Mouse (Mus musculus): Measurements from ENCODE around the gene Babam2. TPM values are rescaled to one million over a fixed set of nuclear protein-coding genes. Genes with fewer than 3 reads are reported as not detected.

Babam2 gene
- polyA plus RNA-seq, 1 experiment from 2014 or later = 57.4 TPM

GRCm38 (mm10) chr5:31693191-31693590, 4.3 kb upstream of the Babam2 start:
- Histone ChIP-seq H3K4me3 (no peak overlapping the region), H3K36me3 (no peaks in the 10 kb centered on the region), H3K27ac (replicated peaks) (no peak overlapping the region), H3K4me1 (peaks cover 6% of the 10 kb centered on the region), H3K9me3 (replicated peaks) (no peaks in the 10 kb centered on the region), H3K27me3 (ENCODE audit: low read depth, poor library complexity, severe bottlenecking) (no peaks in the 10 kb centered on the region)
- DNase-seq (ENCODE audit: low spot score) = no peak

GRCm38 (mm10) chr5:31696971-31697643, 377 bp upstream of the Babam2 start, which contains the start of gene Rbks:
Rbks (minus strand) TSS chr5:31697627.
- no peak for DNase-seq (ENCODE audit: low spot score)
- peaks cover 14% of the 10 kb centered on the region for H3K4me1 ChIP-seq
- H3K4me3 ChIP-seq = peak within 1 kb of the TSS; percentile 85
- H3K27ac ChIP-seq (replicated peaks) = peak within 1 kb of the TSS; percentile 92
- H3K27me3 ChIP-seq (ENCODE audit: low read depth, poor library complexity, severe bottlenecking) = no peaks in the 10 kb centered on the region
- no peaks in the 10 kb centered on the region for H3K36me3 ChIP-seq
- 6% methylated on average over 18 of the region's 18 CpGs for WGBS
- H3K9me3 ChIP-seq (replicated peaks) = no peaks in the 10 kb centered on the region

GRCm38 (mm10) chr5:31698297-31698726, 828 bp downstream of the Babam2 start:
- 6% methylated on average over 16 of the region's 16 CpGs for WGBS

GRCm38 (mm10) chr5:31698931-31699330, 1.4 kb downstream of the Babam2 start:
- Histone ChIP-seq H3K27me3 (ENCODE audit: low read depth, poor library complexity, severe bottlenecking) (no peaks in the 10 kb centered on the region), H3K4me3 (peak overlapping the region; percentile 85; the same call in 1 of the 2 replicates), H3K9me3 (replicated peaks) (no peaks in the 10 kb centered on the region), H3K4me1 (peaks cover 14% of the 10 kb centered on the region), H3K27ac (replicated peaks) (no peak overlapping the region), H3K36me3 (peaks cover 13% of the 10 kb centered on the region; the same call in 1 of the 2 replicates)
- WGBS = 65% methylated on average over 4 of the region's 4 CpGs
- no peak for DNase-seq (ENCODE audit: low spot score)

More at GRCm38 (mm10) chr5:31698297-31698726, 828 bp downstream of the Babam2 start:
- H3K36me3 ChIP-seq = 0 out of 2 replicates have a peak, but pooled peaks cover 9% of the 10 kb centered on the region
- H3K4me3 ChIP-seq = peak overlapping the region; percentile 85
- peak overlapping the region; percentile 92 for H3K27ac ChIP-seq (replicated peaks)
- H3K9me3 ChIP-seq (replicated peaks) = no peaks in the 10 kb centered on the region
- H3K4me1 ChIP-seq = peaks cover 14% of the 10 kb centered on the region
- peak; percentile 66 for DNase-seq (ENCODE audit: low spot score)
- H3K27me3 ChIP-seq (ENCODE audit: low read depth, poor library complexity, severe bottlenecking) = no peaks in the 10 kb centered on the region

- Histone ChIP-seq H3K36me3 (peaks cover 14% of the 10 kb centered on the region; the same call in 1 of the 2 replicates), H3K9me3 (replicated peaks) (no peaks in the 10 kb centered on the region), H3K4me1 (peaks cover 14% of the 10 kb centered on the region), H3K4me3 (no peak overlapping the region), H3K27ac (replicated peaks) (no peak overlapping the region), H3K27me3 (ENCODE audit: low read depth, poor library complexity, severe bottlenecking) (no peaks in the 10 kb centered on the region)
- DNase-seq (ENCODE audit: low spot score) = no peak
These were observed 1.9 kb downstream of the Babam2 start for GRCm38 (mm10) chr5:31699397-31699796.

GRCm38 (mm10) chr5:31704971-31705370, 7.5 kb downstream of the Babam2 start:
- WGBS = 87% methylated on average over 5 of the region's 5 CpGs
- Histone ChIP-seq H3K4me3 (no peak overlapping the region), H3K36me3 (peaks cover 22% of the 10 kb centered on the region), H3K27ac (replicated peaks) (no peak overlapping the region), H3K27me3 (ENCODE audit: low read depth, poor library complexity, severe bottlenecking) (no peaks in the 10 kb centered on the region), H3K4me1 (no peaks in the 10 kb centered on the region), H3K9me3 (replicated peaks) (no peaks in the 10 kb centered on the region)
- DNase-seq (ENCODE audit: low spot score) = no peak

GRCm38 (mm10) chr5:31706826-31707225, 9.3 kb downstream of the Babam2 start:
- Histone ChIP-seq H3K9me3 (replicated peaks) (no peaks in the 10 kb centered on the region), H3K27ac (replicated peaks) (no peak overlapping the region), H3K4me3 (no peak overlapping the region), H3K27me3 (ENCODE audit: low read depth, poor library complexity, severe bottlenecking) (no peaks in the 10 kb centered on the region), H3K36me3 (peaks cover 24% of the 10 kb centered on the region), H3K4me1 (no peaks in the 10 kb centered on the region)
- no peak for DNase-seq (ENCODE audit: low spot score)
- 92% methylated on average over 4 of the region's 4 CpGs for WGBS

GRCm38 (mm10) chr5:31709389-31709788, 11.9 kb downstream of the Babam2 start:
- no peak for DNase-seq (ENCODE audit: low spot score)
- Histone ChIP-seq H3K27me3 (ENCODE audit: low read depth, poor library complexity, severe bottlenecking) (no peaks in the 10 kb centered on the region), H3K4me3 (no peak overlapping the region), H3K36me3 (peaks cover 10% of the 10 kb centered on the region; the same call in 1 of the 2 replicates), H3K4me1 (no peaks in the 10 kb centered on the region), H3K9me3 (replicated peaks) (no peaks in the 10 kb centered on the region), H3K27ac (replicated peaks) (no peak overlapping the region)
- 70% methylated on average over 1 of the region's 1 CpGs for whole genome bisulfite sequencing

- Histone ChIP-seq H3K9me3 (replicated peaks) (no peaks in the 10 kb centered on the region), H3K27ac (replicated peaks) (no peak overlapping the region), H3K27me3 (ENCODE audit: low read depth, poor library complexity, severe bottlenecking) (no peaks in the 10 kb centered on the region), H3K36me3 (peaks cover 10% of the 10 kb centered on the region; the same call in 1 of the 2 replicates), H3K4me1 (no peaks in the 10 kb centered on the region; the same call in 1 of the 2 replicates), H3K4me3 (no peak overlapping the region)
- WGBS = 85% methylated on average over 2 of the region's 2 CpGs
- DNase-seq (ENCODE audit: low spot score) = no peak
These were observed 15.8 kb downstream of the Babam2 start for GRCm38 (mm10) chr5:31713280-31713711.

GRCm38 (mm10) chr5:31713841-31714264, 16.4 kb downstream of the Babam2 start:
- H3K36me3 ChIP-seq = peaks cover 10% of the 10 kb centered on the region; the same call in 1 of the 2 replicates
- DNase-seq (ENCODE audit: low spot score) = no peak
- H3K27ac ChIP-seq (replicated peaks) = no peak overlapping the region
- H3K9me3 ChIP-seq (replicated peaks) = no peaks in the 10 kb centered on the region
- no peaks in the 10 kb centered on the region; the same call in 1 of the 2 replicates for H3K4me1 ChIP-seq
- no peak overlapping the region for H3K4me3 ChIP-seq
- H3K27me3 ChIP-seq (ENCODE audit: low read depth, poor library complexity, severe bottlenecking) = no peaks in the 10 kb centered on the region
- 75% methylated on average over 5 of the region's 5 CpGs for WGBS

GRCm38 (mm10) chr5:31715486-31716150, 18.1 kb downstream of the Babam2 start:
- Histone ChIP-seq H3K27me3 (ENCODE audit: low read depth, poor library complexity, severe bottlenecking) (no peaks in the 10 kb centered on the region), H3K4me1 (no peaks in the 10 kb centered on the region; the same call in 1 of the 2 replicates), H3K27ac (replicated peaks) (no peak overlapping the region), H3K4me3 (no peak overlapping the region), H3K36me3 (no peaks in the 10 kb centered on the region; the same call in 1 of the 2 replicates), H3K9me3 (replicated peaks) (no peaks in the 10 kb centered on the region)
- DNase-seq (ENCODE audit: low spot score) = no peak
- WGBS = 87% methylated on average over 4 of the region's 4 CpGs

GRCm38 (mm10) chr5:31724519-31724918, 27.0 kb downstream of the Babam2 start:
- Histone ChIP-seq H3K9me3 (replicated peaks) (no peaks in the 10 kb centered on the region), H3K36me3 (no peaks in the 10 kb centered on the region), H3K4me1 (no peaks in the 10 kb centered on the region), H3K27ac (replicated peaks) (no peak overlapping the region), H3K4me3 (no peak overlapping the region), H3K27me3 (ENCODE audit: low read depth, poor library complexity, severe bottlenecking) (no peaks in the 10 kb centered on the region)
- no peak for DNase-seq (ENCODE audit: low spot score)
- WGBS = 79% methylated on average over 6 of the region's 6 CpGs

GRCm38 (mm10) chr5:31725885-31726284, 28.4 kb downstream of the Babam2 start:
- no peaks in the 10 kb centered on the region for H3K27me3 ChIP-seq (ENCODE audit: low read depth, poor library complexity, severe bottlenecking)
- 92% methylated on average over 2 of the region's 2 CpGs for WGBS
- no peak overlapping the region for H3K4me3 ChIP-seq
- H3K36me3 ChIP-seq = no peaks in the 10 kb centered on the region
- no peaks in the 10 kb centered on the region for H3K9me3 ChIP-seq (replicated peaks)
- H3K4me1 ChIP-seq = no peaks in the 10 kb centered on the region
- H3K27ac ChIP-seq (replicated peaks) = no peak overlapping the region
- DNase-seq (ENCODE audit: low spot score) = no peak

All from midbrain, embryonic 10.5 days (tissue).